Mouse (Mus musculus): ENCODE data around the gene Zscan2. TPM values are rescaled to one million over a fixed set of nuclear protein-coding genes. Genes with fewer than 3 reads are reported as not detected.

The Zscan2 gene
- total and polyA plus RNA-seq, 3 experiments, result 0.82 to 3.7 (median 1.7) TPM

GRCm38 (mm10) chr7:80900944-80901501, 40.3 kb downstream of the Zscan2 start, which contains the start of gene Wdr73 (continued):
- TF ChIP-seq MYC (IDR thresholded peaks at IDR 0.05; ENCODE audit: low read depth, low read length) (peak; percentile 90), JUND (conservative IDR thresholded peaks at IDR 0.05; ENCODE audit: low read depth, low read length) (no peak), JUN (IDR thresholded peaks at IDR 0.05; ENCODE audit: insufficient read depth, low read depth, low read length) (no peak), CTCF (conservative IDR thresholded peaks at IDR 0.05 in 1 of 2, IDR thresholded peaks at IDR 0.05 in 1 of 2; ENCODE audit: low read depth in 2 of 2, low read length in 2 of 2) (no peak), UBTF (IDR thresholded peaks at IDR 0.05; ENCODE audit: low read depth, low read length) (no peak), USF2 (conservative IDR thresholded peaks at IDR 0.05; ENCODE audit: low read depth, low read length) (no peak), E2F4 (IDR thresholded peaks at IDR 0.05; ENCODE audit: insufficient replicate concordance, low read depth, low read length) (no peak), USF1 (IDR thresholded peaks at IDR 0.05; ENCODE audit: low read depth, low read length) (no peak), NRF1 (IDR thresholded peaks at IDR 0.05; ENCODE audit: low read depth, low read length) (peak; percentile 73), GABPA (IDR thresholded peaks at IDR 0.05; ENCODE audit: insufficient replicate concordance, low read depth, low read length) (no peak), HCFC1 (IDR thresholded peaks at IDR 0.05; ENCODE audit: low read depth, low read length) (peak; percentile 86), SMC3 (IDR thresholded peaks at IDR 0.05; ENCODE audit: low read depth, low read length) (no peak)

- peak overlapping the region; percentile 85 to 97 (median 89) for H3K4me3 ChIP-seq (replicated peaks in 1 of 3; ENCODE audit: low read depth in 2 of 3, low read length in 2 of 3, poor library complexity in 1 of 3)
- H3K4me2 ChIP-seq (ENCODE audit: insufficient read depth, low read depth, poor library complexity, severe bottlenecking), result peak overlapping the region; percentile 77
- peaks cover 32 to 73% of the 10 kb centered on the region in 2 experiments for H3K36me3 ChIP-seq (replicated peaks in 1 of 2; ENCODE audit: control insufficient read depth in 1 of 2, insufficient read depth in 1 of 2, low read length in 1 of 2)
- TF ChIP-seq BHLHE40 (IDR thresholded peaks at IDR 0.05; ENCODE audit: low read depth, low read length) (0 out of 2 replicates have a peak, but pooled peaks have one; percentile 2), CHD1 (IDR thresholded peaks at IDR 0.05; ENCODE audit: low read depth, low read length) (peak; percentile 59; the same call in 1 of the 2 replicates), SIN3A (IDR thresholded peaks at IDR 0.05; ENCODE audit: low read length) (no peak), ELF1 (IDR thresholded peaks at IDR 0.05; ENCODE audit: low read depth, low read length) (no peak), MAX (IDR thresholded peaks at IDR 0.05; ENCODE audit: low read length) (peak; percentile 11; the same call in 1 of the 2 replicates), ZMIZ1 (IDR thresholded peaks at IDR 0.05; ENCODE audit: low read depth, low read length) (no peak)
- in situ Hi-C loops (cut with MboI; ENCODE audit: low pct_ligation_motif_present, low pct_unique_long_range_greater_than_20kb, low sequenced_read_pairs) (no loop called here), dilution Hi-C loops (cut with MboI; ENCODE audit: extremely low pct_ligation_motif_present, extremely low pct_unique_long_range_greater_than_20kb, low sequenced_read_pairs) (no loop called here)
- no peaks in the 10 kb centered on the region for H3K27me3 ChIP-seq (replicated peaks)
- peak; percentile 38 for DNase-seq (ENCODE audit: extremely low read depth)
- H3K9me3 ChIP-seq (replicated peaks; ENCODE audit: low read length), result no peaks in the 10 kb centered on the region
- H3K4me1 ChIP-seq (ENCODE audit: control insufficient read depth in 1 of 2, insufficient read depth in 2 of 2), result peaks cover 3 to 35% of the 10 kb centered on the region in 2 experiments; a peak in 3 of 4 replicates
- peak overlapping the region; percentile 60; the same call in 1 of the 2 replicates for H3K27ac ChIP-seq (ENCODE audit: insufficient read depth, low read depth)
- peak overlapping the region; percentile 91 for H3K9ac ChIP-seq (ENCODE audit: insufficient read depth, low read depth)
- peaks cover 13% of the 10 kb centered on the region for H3K79me2 ChIP-seq (replicated peaks; ENCODE audit: control insufficient read depth, extremely low read depth, insufficient read depth, poor library complexity, severe bottlenecking)
Observed at GRCm38 (mm10) chr7:80901541-80902274, 41.0 kb downstream of the Zscan2 start.

All from CH12.LX (cell line).